Mouse (Mus musculus) olfactory bulb, adult 2 months (tissue): Measurements from ENCODE around the gene Rpf2.

Experiments used
- CTCF ChIP-seq: fragments of 200-500 bp; IDR thresholded peaks from 2 replicates; pipeline ENCODE4 v1.5.1; 2012; ENCODE audit warnings: low read depth, mild to moderate bottlenecking, low read length, moderate library complexity; ENCODE audit not compliant: insufficient read depth
- POLR2A ChIP-seq: fragments of 200-500 bp; IDR thresholded peaks from 2 replicates; pipeline ENCODE4 v1.6.1; 2012; ENCODE audit warnings: mild to moderate bottlenecking, low read depth, low read length, moderate library complexity; ENCODE audit not compliant: insufficient read depth

- TF ChIP-seq CTCF: no peak
- no peak for TF ChIP-seq POLR2A
Measured at GRCm38 (mm10) chr10:40177323-40177962, 69.4 kb downstream of the Rpf2 start.
